Mouse (Mus musculus): ENCODE results near the gene Gns.

DNA sequence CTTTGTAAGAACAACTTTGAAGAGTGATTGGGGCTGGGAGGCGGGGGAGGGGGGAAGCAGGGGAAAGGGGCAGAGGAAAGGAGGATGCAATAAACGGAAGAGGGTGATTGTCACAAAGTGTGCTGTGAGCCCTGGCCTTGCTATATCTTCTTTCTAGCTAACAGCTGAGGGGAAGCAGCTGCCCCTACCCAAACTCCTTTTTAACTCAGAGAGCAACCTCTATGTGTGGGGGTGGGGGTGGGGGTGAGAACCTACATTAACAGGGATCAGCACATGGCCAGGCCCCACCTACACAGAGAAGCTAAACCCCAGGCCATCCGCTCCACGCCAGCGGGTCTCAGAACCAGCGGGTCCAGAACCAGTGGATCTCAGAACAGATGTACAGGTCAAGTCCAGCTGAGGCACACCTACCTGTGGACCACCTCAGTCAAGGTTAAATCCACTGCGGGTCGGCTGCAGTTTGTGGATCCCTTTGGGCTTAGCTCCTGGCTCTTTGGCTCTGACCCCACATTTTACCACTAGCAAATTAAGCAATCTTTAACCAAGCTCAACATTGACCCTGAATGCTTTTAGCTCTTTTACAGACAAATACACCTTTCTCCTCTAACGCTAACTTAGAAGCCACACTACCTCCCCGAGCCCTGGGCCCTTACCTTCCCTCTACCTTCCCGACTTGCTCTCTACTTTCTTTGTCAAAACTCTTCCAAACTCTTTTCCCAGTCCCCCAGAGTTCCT, 47.0 kb downstream of the Gns start:
- TF ChIP-seq CTCF (IDR thresholded peaks at IDR 0.05; ENCODE audit: low read depth) (no peak), EP300 (optimal IDR thresholded peaks at IDR 0.05) (no peak)
